Mouse (Mus musculus): ENCODE results near the gene Vwa8.

Vwa8 gene

DNA sequence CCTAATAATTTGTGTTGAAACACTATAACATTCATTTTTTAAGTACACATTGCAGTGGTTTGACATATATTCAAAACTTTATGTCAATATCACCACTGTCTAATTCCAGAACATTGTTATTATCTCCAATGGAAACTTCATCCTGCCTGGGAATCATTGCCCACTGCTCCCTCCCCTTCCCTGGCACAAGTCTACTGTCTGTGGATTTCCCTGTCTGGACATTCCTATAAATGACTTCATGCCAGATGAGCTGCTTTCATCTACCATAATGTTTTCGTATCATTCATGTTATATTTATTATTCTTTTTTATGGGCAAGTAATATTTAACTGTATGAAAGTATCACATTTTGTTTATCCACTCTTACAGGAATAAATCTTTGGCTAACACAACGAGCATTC, 367.5 kb downstream of the Vwa8 start:
- in situ Hi-C loops (cut with MboI, MseI), result no loop called here

DNA sequence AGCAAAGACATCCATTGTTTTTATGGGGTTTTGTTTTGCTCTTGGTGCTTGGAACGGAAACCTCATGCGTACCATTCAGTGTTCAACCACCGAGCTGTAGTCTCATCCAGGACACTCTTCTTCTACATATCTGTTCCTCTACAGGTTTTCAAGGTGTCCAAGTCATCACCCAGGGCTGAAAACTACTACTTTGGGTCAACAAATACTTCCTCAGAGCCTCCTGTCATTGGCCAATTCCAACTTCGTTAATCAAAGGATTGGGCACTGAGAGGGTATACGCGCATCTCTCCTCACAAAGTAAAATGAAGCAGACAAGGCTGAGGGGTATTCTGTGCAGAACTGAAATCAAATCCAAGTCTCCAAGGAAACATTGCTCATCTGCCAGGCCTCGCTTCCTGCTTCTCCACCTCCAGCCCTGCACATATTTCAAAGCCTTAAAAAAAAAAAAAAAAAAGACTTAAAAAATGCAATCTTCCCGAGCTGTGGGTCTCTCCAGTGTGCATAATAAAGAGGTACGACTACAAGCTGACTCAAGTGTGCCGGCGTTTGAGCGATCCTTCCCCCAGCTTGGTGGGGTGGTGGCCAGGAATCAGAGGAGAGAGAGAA, 374.7 kb downstream of the Vwa8 start:
- in situ Hi-C loops (cut with MboI, MseI), result no loop called here

DNA sequence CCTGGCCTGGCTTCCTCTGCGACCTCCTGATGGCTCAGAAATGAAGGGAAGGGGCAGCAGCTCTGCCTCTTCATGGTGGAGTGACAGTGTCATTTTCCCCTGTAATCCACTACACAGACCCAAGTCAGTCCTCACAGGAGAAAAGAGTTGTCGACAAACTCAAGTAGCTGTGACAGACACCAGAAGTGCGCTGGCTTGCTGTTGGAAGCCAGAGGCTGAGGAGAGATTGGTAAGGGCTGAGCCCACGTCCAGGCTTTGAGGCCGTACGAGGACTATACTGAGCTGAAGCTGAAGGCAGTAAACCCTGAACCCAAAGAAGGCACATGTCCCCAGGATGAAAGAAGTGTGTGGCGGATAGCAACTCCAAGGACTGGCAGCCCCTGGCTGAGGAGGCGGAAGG, 376.6 kb downstream of the Vwa8 start:
- in situ Hi-C loops (cut with MboI, MseI), result no loop called here

DNA sequence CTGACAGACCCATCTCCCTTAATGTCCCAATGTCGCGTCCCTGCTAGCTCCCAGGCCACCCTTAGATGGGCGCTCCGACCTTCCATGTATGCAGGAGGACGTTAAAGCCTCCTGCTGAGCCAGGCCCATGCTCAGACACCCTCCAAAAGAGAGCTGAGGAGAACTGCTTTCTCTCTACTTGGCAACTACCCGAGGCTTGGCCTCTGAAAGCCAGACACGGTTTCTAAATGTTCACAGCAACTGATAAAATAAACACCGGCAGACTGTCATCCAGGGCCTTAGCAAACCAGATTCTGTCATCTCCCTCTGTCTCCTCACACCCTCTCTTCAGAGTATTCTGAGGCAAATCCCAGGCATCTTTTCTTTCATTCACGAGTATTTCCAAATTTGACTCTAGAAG, 377.2 kb downstream of the Vwa8 start:
- in situ Hi-C loops (cut with MboI, MseI), result no loop called here

DNA sequence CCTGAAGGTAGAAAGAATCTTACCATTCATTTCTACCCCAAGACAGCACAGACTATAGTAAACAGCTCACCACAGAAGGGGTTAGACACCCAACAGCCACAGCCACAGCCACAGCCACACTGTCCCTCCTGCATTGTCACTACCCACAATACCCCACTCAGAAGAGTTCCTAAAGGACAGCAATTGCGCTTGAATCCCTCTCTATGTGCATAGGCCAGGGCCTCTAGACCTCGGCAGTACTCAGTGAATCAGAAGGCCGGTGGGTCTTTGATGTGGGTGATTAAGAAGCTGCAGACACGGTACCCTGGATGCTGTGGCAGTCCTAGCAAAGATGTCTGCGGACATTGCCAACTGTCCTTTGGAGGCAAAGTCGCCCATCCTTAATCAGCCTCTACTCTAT, 377.9 kb downstream of the Vwa8 start:
- in situ Hi-C loops (cut with MboI, MseI), result no loop called here

DNA sequence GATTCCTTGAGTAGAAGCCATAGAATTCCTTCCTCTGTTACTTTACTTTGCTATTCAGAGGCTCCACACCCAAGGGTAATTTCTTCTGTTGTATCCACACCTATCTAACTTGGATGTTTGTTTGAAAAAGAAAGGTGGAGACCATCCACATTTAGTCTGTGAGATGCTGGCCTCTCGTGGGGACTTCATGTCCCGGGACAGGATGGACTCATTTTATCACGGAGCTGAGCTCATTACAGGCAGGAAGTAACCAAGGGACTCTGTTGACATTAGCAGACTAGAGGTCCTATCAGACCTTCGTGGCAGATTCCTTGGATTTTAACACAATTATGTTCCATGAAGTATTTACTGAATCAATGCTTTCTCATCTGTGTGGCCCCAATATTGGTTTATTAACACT, 379.1 kb downstream of the Vwa8 start:
- in situ Hi-C loops (cut with MboI, MseI), result no loop called here

DNA sequence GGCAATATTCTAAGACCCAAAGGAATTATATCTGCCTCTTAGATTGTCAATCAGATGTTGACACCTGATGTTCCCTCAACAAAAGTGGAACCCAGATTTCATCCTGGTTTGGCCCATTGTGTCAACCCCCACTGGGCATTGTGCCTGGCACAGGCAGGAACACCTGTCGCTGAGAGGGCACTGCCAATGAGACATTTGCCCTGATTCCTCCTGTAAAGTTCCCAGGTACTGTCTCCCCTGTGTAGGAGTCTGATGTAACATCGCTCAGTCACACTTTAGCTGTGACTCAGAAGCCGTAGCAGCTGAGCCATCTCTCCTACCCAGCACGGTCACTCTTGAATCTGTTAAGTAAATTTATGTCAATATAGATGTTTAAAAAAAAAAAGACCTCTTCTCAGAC, 382.8 kb downstream of the Vwa8 start:
- in situ Hi-C loops (cut with MboI, MseI), result loop anchor here (5.0 kb wide), 1 partner anchor 69 kb away; no protein-coding TSS in a partner anchor

DNA sequence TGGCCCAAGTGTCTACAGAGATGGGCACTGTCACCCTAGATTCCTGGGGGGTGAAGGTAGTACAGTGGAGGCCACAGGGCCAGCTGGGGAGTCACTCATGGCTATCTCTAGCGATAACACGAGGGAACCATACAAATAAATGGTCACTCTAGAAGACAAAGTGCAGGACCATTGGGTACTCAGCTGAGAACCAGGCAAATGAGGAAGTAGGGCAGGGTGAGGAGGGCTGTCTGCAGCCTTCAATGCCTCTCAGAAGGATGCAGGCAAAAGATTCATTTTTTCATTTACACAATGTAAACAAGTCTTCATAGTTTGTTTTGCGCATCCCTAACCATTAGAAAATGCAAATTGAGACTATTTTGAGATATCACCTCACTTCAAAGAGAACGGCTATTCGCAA, 384.8 kb downstream of the Vwa8 start:
- in situ Hi-C loops (cut with MboI, MseI), result loop anchor here (5.0 kb wide), 1 partner anchor 71 kb away; no protein-coding TSS in a partner anchor

DNA sequence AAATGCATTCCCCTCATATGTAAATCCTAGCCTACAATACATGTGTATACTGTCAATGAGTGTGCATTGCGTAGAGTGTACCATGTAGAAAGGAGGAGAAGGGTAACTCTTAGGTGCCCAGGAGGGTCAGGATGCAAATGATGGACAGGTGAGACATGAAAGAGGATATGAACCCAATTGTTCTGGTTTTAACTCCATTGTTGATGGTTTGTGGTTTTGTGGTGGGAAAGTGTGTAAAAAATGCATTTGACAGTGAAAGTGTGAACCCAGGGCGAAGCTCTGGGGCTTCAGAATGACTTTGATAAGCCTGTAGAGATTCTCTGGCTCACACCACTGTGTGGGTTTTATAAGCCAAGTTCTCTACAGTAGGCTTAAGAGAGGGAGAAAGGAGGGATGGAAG, 385.7 kb downstream of the Vwa8 start:
- in situ Hi-C loops (cut with MboI, MseI), result loop anchor here (5.0 kb wide), 1 partner anchor 72 kb away; no protein-coding TSS in a partner anchor

DNA sequence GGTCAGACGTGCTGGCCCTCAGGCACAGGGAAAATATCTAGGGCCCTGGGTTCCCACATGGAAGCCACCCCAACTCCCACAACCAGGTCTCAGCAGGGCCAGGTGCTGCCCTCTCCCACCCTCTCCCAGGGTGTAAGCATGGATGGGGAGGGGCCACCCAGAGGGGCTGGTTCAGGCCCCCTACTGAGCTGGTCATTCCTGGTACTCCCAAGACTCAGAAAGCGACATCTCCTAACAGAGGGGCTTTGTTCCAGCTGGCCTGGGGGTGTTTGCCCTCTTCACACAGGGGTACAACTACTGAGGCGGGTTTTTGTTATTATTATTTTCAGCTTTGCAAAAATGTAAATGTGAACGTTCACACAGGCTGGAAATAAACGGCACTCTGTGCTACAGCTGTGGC, 386.3 kb downstream of the Vwa8 start:
- in situ Hi-C loops (cut with MboI, MseI), result no loop called here

DNA sequence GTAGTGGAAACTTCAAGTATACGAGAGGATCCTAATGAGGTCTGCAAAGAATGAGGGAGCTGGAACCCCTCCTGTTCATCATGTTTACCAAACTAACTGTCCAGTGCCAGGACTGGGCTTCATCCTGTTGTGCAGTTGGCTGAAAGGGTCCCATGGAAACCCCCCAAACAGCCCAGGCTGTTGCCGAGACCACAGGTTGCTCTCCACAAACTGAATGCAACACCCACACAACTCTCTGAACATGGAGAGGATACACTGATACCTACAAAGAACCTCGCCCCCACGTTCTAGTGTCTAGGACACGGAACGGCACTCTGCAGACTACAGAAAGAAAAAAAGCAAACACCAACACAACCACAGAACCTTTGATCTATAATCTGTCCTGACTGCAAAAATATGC, 387.4 kb downstream of the Vwa8 start:
- in situ Hi-C loops (cut with MboI, MseI), result no loop called here

DNA sequence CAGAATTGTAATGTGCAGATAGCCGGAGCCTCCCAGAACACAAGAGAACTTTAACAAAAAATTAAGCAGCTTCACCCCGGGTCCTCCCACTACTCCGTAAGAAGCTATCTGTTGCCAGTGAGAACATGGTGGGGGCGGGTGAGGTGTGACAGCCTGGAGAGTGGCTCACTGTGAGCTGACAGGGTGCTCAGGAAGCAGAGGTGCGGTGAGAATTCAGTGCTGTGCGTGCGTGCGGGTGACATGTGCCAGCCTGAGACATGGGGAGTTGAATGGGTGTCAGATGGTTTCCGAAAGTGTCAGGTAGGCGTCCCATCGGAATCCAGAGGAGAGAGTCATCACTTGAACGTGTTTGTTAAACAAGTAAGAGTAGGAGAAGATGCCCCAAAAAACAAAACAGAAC, 390.6 kb downstream of the Vwa8 start:
- in situ Hi-C loops (cut with MboI, MseI), result no loop called here

DNA sequence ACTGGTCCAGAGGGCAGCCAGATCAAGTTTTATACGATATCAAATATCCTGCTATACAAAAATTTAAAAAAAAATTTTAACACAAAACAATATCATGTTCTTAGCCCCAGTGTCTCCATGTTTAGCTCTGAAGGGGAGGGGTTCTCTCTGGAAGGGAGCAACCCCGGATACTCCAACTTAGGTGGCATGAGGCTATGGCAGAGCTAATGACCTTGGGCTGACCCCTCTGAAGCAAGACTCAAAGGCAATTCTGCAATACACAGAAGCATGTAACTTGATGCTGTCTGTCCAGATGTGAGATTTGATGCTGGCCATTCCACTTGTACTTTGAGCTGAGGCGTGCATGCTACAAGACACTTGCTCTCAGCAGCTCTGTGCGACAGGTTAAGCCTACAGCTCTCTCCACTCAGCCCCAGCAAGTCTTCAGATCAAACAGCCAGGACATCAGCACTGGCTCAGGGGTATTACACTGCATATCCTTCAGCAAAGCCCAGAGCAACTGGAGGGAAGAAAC, 392.3 kb downstream of the Vwa8 start:
- in situ Hi-C loops (cut with MboI, MseI), result no loop called here

DNA sequence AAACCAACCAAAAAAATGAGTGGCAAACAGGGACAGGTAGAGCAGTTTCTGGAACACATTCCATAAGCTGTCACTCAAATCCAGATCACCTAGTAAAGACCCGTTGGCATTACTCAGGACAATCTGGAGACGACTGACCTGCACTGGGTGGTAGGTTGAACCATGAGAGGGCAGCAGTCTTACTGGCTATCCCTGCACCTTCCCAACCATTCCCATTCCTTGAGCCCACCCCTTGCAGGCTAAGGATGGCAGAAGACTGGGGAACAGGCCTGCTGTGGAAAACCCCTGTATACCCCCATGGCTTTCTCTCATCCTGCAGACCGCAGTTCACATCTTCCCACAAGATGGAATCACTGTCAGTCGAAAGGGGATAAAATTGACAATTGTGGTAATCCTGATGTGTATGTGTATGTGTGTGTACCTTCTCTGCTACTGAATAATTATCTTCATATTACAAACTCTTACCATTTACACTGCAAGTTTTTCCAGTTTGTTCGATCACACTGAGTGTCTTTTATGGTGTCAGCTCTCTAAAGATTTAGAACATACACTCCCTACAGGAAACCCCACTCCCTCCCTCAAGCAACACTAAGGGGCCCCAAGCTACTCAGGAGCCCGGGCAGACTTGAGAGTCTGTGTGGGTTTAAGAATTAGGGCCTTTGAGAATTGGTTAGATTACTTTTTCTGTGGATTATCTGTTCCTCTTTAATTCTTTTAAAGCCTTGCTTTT, 393.0 kb downstream of the Vwa8 start:
- in situ Hi-C loops (cut with MboI, MseI), result no loop called here

DNA sequence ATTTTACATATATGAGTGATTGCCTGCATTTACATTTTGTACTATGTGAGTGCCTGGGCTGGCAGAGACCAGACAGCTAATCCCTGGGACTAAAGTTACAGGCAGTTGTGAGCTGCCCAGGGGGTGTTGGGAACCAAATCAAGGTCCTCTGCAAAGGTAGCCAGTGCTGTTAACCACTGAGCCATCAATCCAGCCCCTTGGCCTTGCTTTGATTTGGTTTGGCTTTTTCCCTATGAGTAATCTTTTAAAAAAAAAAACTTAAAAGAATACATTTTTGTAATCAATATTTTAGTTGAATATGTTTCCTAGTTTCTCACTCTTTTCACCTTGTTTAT, 393.5 kb downstream of the Vwa8 start:
- in situ Hi-C loops (cut with MboI, MseI), result no loop called here

DNA sequence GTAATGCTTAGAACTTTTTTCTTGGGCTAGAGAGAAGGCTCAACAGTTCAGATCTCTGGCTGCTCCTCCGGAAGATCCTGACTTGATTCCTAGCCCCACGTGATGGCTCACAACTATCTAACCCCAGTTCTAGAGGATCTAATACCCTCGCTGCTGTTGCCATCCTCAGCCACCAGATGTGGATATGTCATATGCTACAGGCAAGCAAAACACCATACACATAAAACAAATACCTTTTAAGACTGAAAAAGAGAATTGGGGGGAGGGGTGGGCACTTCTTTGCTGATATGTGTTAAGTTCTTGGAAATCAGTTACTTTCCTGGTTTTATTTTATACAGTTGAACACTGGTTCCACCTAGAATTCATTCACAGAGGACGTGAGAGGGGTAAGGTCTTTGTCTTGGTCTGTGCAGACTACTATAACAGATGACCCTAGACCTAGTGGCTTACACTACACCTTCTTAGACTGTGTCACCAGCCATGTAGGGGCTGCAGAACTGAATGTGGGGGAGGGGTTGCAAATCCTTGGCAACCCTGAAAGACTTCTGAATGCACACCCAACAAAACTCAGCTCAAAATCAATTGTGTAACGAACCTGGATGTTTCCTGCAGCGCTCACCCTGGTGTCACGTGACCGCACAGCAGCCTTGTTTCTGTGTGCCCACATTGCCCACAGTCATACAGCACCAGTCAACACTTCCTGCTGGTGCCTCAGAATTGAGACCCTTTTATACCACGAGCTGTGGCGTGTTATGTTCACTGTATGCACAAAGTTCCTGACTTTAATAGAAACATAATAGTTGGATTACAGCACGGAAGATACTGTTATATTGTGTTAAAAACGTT, 394.4 kb downstream of the Vwa8 start:
- in situ Hi-C loops (cut with MboI, MseI), result no loop called here

DNA sequence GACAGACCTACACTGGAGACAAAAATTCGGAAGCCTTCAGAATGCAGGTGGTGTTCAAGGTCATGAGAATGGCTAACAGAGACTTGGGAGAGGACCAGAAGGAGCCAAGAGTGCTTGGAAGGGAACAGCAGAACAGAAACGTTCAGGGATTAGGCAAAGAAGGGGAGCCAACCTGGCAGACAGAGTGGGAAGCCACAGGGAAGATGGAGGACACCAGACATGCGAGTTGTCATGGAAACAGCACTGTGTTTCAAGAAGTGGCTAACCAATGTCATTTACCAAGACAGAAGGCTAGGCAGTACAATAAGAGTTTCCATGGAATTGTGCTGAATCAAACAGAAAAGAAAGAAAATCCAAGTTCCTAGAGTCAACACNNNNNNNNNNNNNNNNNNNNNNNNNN, 395.7 kb downstream of the Vwa8 start:
- in situ Hi-C loops (cut with MboI, MseI), result no loop called here

DNA sequence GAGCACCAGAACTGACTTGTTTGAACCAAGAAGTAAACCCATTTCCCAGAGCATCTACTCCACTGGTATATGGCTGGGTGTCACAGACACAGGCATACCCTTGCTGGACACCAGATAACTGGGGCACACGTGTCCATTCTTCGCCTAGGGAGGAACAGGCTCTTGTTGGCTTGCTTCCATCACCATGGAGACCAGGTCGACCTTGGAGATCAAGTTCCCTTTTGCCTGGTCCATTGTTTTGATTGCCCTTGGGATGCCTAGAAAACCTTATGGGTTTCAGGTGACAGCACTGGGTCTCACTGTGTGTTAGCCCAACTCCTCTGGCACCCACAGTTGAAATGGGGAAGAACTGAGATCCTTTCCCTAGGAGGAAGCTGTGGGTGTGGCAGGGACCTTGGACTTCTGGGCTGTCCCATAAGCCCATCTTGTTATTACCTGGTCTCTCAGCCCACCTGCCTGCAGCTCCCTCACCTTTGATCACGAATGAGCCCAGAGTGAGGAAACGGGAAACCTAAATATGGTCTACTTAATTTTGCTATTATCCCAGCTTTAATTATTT, 403.0 kb downstream of the Vwa8 start:
- in situ Hi-C loops (cut with MboI, MseI), result no loop called here

Measured in T-helper 2 cell (primary cell).